Mouse (Mus musculus) gastrocnemius, postnatal 14 days (tissue): ENCODE data around the gene H2-M10.3. TPM values are rescaled to one million over a fixed set of nuclear protein-coding genes. Genes with fewer than 3 reads are reported as not detected.
"Not testable (repeated sequence)": the region's sequence is repeated elsewhere in the genome, so short reads cannot be mapped to it uniquely, and the experiment has no call there.

ENCODE experiments used
- DNase-seq: peaks from one replicate; pipeline ENCODE4 v3.0.0; 2021; ENCODE audit warnings: mixed read lengths
- intact Hi-C: fragments of 180-260 bp; cut with DNase I; formaldehyde crosslinking; loops from one replicate; pipeline ENCODE4 v1.15.1; 2025; ENCODE audit warnings: low total_unique reads
- long read RNA-seq, 2 experiments: library from polyadenylated mRNA; stranded (forward); transcript quantifications; one replicate each; pipeline ENCODE4 v2.0.0; 2021
- total RNA-seq, 2 experiments: library from RNA; stranded (reverse); gene quantifications; 2 replicates each; pipeline ENCODE4 v1.2.3; 2021

The H2-M10.3 gene
- total RNA-seq = not detected
- long read RNA-seq, experiment 1 = 0 reads
- long read RNA-seq, experiment 2 = 0 reads

GRCm38 (mm10) chr17:36368317-36368716, at the start of gene H2-M10.3:
Gene H2-M10.3, minus strand, starts transcription at chr17:36368417.
- intact Hi-C loops = not testable (repeated sequence)

GRCm38 (mm10) chr17:36417416-36417815, 49.2 kb upstream of the H2-M10.3 start:
- DNase-seq = no peak

More at GRCm38 (mm10) chr17:36368317-36368716, at the start of gene H2-M10.3:
- DNase-seq = not testable (repeated sequence)

GRCm38 (mm10) chr17:36415407-36415806, 47.2 kb upstream of the H2-M10.3 start:
- intact Hi-C loops = loop anchor here (5.0 to 10.0 kb wide), 2 partner anchors 61 to 108 kb away; no protein-coding TSS in a partner anchor
- DNase-seq = no peak

More at GRCm38 (mm10) chr17:36417416-36417815, 49.2 kb upstream of the H2-M10.3 start:
- intact Hi-C loops = loop anchor here (5.0 to 10.0 kb wide), 2 partner anchors 63 to 110 kb away; no protein-coding TSS in a partner anchor

GRCm38 (mm10) chr17:36414361-36414760, 46.1 kb upstream of the H2-M10.3 start:
- intact Hi-C loops = loop anchor here (10.0 kb wide), 1 partner anchor 60 kb away; no protein-coding TSS in a partner anchor
- no peak for DNase-seq

GRCm38 (mm10) chr17:36389907-36390306, 21.7 kb upstream of the H2-M10.3 start:
- DNase-seq = no peak
- intact Hi-C loops = no loop called here

GRCm38 (mm10) chr17:36362404-36362803, 5.8 kb downstream of the H2-M10.3 start:
- DNase-seq, intact Hi-C loops: not testable (repeated sequence)

- intact Hi-C loops = loop anchor here (5.0 to 10.0 kb wide), 2 partner anchors 57 to 430 kb away; no protein-coding TSS in a partner anchor
Observed at GRCm38 (mm10) chr17:36357512-36357911, 10.7 kb downstream of the H2-M10.3 start.

GRCm38 (mm10) chr17:36355763-36356162, 12.5 kb downstream of the H2-M10.3 start:
- intact Hi-C loops = loop anchor here (5.0 to 10.0 kb wide), 2 partner anchors 59 to 432 kb away; no protein-coding TSS in a partner anchor
- DNase-seq = no peak

More at GRCm38 (mm10) chr17:36357512-36357911, 10.7 kb downstream of the H2-M10.3 start:
- DNase-seq = not testable (repeated sequence)

- DNase-seq = peak; percentile 63
- intact Hi-C loops = loop anchor here (5.0 to 10.0 kb wide), 2 partner anchors 59 to 432 kb away; no protein-coding TSS in a partner anchor
Observed at GRCm38 (mm10) chr17:36355343-36355742, 12.9 kb downstream of the H2-M10.3 start.

GRCm38 (mm10) chr17:36326055-36326454, 42.2 kb downstream of the H2-M10.3 start, which contains the start of gene H2-M10.1:
Gene H2-M10.1, minus strand, starts transcription at chr17:36326155.
- intact Hi-C loops = no loop called here
- no peak for DNase-seq

GRCm38 (mm10) chr17:36315689-36316253, 52.4 kb downstream of the H2-M10.3 start:
- DNase-seq = no peak

GRCm38 (mm10) chr17:36315041-36315688, 53.1 kb downstream of the H2-M10.3 start:
- intact Hi-C loops = no loop called here
- DNase-seq = peak; percentile 6

More at GRCm38 (mm10) chr17:36315689-36316253, 52.4 kb downstream of the H2-M10.3 start:
- intact Hi-C loops = loop anchor here (2.0 kb wide), 1 partner anchor 45 kb away; no protein-coding TSS in a partner anchor

Other genes starting within 250 kb of the H2-M10.3 start
- not detected for gene Gm19684, start 246.7 kb downstream of the H2-M10.3 start, total RNA-seq
- not detected for gene Gm7030, start 239.0 kb downstream of the H2-M10.3 start, total RNA-seq
- gene Gm8909, start 199.9 kb downstream of the H2-M10.3 start, total RNA-seq = not detected
- gene H2-T3, start 178.1 kb downstream of the H2-M10.3 start, total RNA-seq = not detected
- gene Rpp21, start 110.3 kb downstream of the H2-M10.3 start, total RNA-seq = 10 to 100 TPM; 22.5 to 23.4 TPM
- gene Trim39, start 96.2 kb downstream of the H2-M10.3 start, total RNA-seq = 1 to 10 TPM; 3.1 to 4.1 TPM
- not detected for gene H2-M10.2, start 81.9 kb downstream of the H2-M10.3 start, total RNA-seq
- not detected for gene H2-M10.1, start 42.3 kb downstream of the H2-M10.3 start, total RNA-seq
- gene H2-M10.4, start 93.9 kb upstream of the H2-M10.3 start, total RNA-seq = not detected
- not detected for gene H2-M11, start 178.7 kb upstream of the H2-M10.3 start, total RNA-seq